Mouse (Mus musculus): Measurements from ENCODE around the gene Cox5a. TPM values are rescaled to one million over a fixed set of nuclear protein-coding genes. Genes with fewer than 3 reads are reported as not detected.

The Cox5a gene
- total RNA-seq, 2 experiments from 2014 or later: 1,176 to 1,655 TPM

DNA sequence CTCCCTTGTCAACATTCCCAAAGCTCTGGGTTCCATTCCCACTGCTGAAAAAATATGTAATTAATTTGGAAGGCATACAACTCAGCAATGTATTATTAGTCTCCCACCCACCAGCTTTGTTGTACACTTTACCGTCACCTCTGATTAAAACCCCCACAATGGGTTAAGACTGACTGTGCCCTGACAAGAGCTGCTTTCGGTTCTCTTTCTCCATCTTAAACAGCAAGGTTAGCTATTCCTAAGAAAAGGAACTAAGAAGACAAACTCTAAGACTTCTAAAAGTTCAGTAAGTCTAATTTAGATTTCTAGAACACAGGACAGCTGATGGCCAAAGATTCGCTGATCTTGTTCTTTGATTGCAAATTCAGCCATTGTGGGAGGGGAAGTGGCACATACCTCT, 36.1 kb downstream of the Cox5a start:
- H3K4me3 ChIP-seq: no peak overlapping the region
- H3K27ac ChIP-seq: no peak overlapping the region
- TF ChIP-seq CTCF (IDR thresholded peaks at IDR 0.05): no peak
- no peak for DNase-seq
- intact Hi-C loops (cut with DNase I): no loop called here

DNA sequence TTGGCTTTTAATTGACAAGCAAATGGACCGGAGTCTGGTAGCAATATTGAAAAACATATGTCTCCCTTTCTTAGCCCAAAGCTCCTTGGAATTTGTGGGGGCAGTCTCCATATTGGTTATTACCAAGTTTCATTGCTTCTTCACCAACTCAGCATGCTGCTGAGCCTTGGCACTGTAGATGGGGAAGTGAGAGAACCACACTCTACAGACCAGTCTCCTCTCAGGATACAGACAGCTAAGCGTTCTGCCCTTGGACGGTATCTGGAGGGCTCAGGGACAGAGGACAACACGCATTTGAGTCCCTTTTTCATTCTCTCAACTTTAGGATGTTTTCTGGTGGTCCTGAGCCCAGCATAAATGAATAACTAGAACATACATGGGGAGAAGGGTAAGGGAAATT, 37.6 kb downstream of the Cox5a start:
- intact Hi-C loops (cut with DNase I): no loop called here
- no peak for TF ChIP-seq CTCF (IDR thresholded peaks at IDR 0.05)
- Histone ChIP-seq H3K27ac (no peak overlapping the region), H3K4me3 (no peak overlapping the region)
- no peak for DNase-seq

DNA sequence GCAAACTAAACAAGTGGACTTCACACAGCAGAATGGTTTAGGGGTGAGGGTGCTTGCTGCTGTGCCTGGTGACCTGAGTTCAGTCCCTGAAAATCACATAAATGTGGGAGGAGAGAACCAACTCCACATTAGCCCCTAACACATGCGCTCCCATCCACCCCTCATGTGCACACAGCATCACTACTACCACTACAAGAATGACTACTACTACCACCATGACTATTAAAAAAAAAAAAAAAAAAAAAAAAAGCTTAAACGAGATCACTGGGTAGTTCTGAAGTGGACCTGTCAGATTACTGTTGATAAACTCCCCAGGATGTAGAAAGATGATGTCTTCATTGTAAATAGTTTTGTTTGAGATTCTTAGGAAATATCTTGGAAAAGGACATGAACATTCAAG, 38.5 kb downstream of the Cox5a start:
- no peak for TF ChIP-seq CTCF (IDR thresholded peaks at IDR 0.05)
- Histone ChIP-seq H3K27ac (no peak overlapping the region), H3K4me3 (no peak overlapping the region)
- DNase-seq: no peak
- intact Hi-C loops (cut with DNase I): no loop called here

- Histone ChIP-seq H3K4me3 (peak overlapping the region; percentile 85), H3K27ac (peak overlapping the region; percentile 97)
- no peak for TF ChIP-seq CTCF (IDR thresholded peaks at IDR 0.05)
- DNase-seq: no peak
- intact Hi-C loops (cut with DNase I): no loop called here
Observed at GRCm38 (mm10) chr9:57560263-57560662, 39.2 kb downstream of the Cox5a start.

DNA sequence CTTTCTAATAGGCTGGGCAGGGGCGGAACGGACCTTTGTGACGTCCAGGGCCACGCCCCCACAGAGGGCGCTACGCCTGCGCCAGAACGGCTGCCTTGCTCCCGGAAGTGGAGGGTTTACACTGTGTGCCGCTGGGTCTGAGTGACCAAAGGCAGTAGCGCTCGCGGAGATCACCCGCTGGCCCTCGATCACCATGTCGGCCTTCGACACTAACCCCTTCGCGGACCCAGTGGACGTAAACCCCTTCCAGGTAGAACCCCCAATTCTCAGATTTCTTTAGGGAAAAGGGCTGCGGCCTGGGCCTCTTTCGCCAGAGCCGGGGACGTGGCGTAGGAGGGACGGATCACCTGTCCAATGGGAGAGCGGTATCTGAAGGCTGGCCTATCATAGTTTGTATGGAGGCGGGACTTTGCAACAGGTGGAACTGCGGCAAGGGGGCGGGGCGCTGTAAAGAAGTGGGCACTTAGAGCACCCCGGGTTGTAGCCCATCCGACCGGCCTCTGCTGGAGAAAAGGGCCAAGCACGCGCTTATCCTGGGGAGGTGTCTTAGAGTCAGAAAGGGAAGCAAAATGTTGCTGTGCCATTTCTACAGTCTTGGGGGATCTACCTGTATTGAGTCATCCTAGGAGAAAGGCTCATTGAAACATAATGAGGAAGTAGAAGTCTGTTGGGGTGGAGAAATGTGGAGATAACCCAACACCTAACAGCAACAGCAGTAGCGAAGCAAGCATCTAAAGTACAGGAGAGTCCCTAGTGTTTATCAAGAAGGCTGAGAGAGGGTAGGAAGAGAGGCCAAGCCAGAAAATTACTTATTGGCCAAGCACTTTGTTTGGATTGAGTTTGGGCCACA, 40.0 kb downstream of the Cox5a start, which contains the start of gene Scamp2:
Gene Scamp2 (plus strand): TSS at position 83 of the 850 bp plus-strand sequence.
- Histone ChIP-seq H3K4me3 (peak within 1 kb of the TSS; percentile 85), H3K27ac (peak within 1 kb of the TSS; percentile 97)
- intact Hi-C loops (cut with DNase I): no loop called here
- TF ChIP-seq CTCF (IDR thresholded peaks at IDR 0.05): peak; percentile 29
- DNase-seq: peak; percentile 96

DNA sequence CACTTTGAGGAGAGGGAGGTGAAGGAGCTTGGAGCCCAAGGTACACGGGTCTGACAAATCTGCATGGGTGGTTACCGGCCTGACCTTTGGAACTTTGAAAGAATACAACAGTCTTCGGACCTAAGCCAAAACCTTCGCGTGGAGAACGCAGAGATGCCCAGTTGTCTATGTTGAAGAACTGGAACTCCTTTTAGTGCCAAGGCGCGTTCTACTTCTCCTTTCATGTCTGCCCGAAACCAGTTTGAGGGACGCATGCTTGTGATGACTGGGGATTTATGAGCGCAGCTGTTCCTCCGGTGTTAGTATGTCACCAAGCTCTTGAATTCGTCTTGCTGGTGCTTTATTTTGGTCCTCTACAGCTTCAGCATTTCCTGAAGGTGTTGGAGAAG, 40.6 kb downstream of the Cox5a start:
- H3K4me3 ChIP-seq: peak overlapping the region; percentile 85
- no peak for TF ChIP-seq CTCF (IDR thresholded peaks at IDR 0.05)
- peak; percentile 71 for DNase-seq
- peak overlapping the region; percentile 97 for H3K27ac ChIP-seq
- intact Hi-C loops (cut with DNase I): loop anchor here (2.0 kb wide), 1 partner anchor 13 kb away; no protein-coding TSS in a partner anchor

- intact Hi-C loops (cut with DNase I): loop anchor here (1.0 to 2.0 kb wide), 2 partner anchors 14 to 40 kb away; no protein-coding TSS in a partner anchor
- peak overlapping the region; percentile 85 for H3K4me3 ChIP-seq
- DNase-seq: peak; percentile 67
- H3K27ac ChIP-seq: peak overlapping the region; percentile 97
- no peak for TF ChIP-seq CTCF (IDR thresholded peaks at IDR 0.05)
Observed at GRCm38 (mm10) chr9:57562896-57563372, 41.9 kb downstream of the Cox5a start.

GRCm38 (mm10) chr9:57564609-57565008, 43.5 kb downstream of the Cox5a start:
- no peak overlapping the region for H3K4me3 ChIP-seq
- intact Hi-C loops (cut with DNase I): no loop called here
- DNase-seq: no peak
- H3K27ac ChIP-seq: peak overlapping the region; percentile 85
- TF ChIP-seq CTCF (IDR thresholded peaks at IDR 0.05): no peak

DNA sequence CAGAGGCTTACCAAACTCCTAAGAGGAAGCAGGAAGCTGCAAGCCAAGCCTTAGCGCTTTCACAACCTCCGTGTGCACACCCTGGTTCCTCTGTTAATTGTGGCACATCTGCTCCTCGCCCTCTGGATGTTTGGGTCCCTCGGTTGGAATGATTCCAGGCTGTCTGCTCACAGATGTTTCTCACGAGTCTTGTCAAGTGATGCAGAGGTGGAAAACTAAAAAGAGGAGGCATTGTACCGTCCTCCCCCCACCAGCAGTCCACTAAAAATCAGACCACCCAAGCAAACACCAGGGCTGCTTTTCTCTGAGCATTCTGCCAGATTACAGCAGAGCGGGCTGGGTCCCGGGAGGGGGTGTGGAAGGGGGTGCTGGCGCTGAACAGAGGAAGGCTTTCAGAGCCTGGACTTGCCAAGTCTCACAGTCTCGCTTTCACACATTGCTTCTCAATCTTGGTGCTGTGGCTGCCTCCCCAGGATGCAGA, 44.7 kb downstream of the Cox5a start:
- Histone ChIP-seq H3K27ac (peak overlapping the region; percentile 85), H3K4me3 (peak overlapping the region; percentile 38)
- intact Hi-C loops (cut with DNase I): no loop called here
- peak; percentile 62 for DNase-seq
- TF ChIP-seq CTCF (IDR thresholded peaks at IDR 0.05): no peak

- DNase-seq: no peak
- Histone ChIP-seq H3K27ac (peak overlapping the region; percentile 85), H3K4me3 (no peak overlapping the region)
- peak; percentile 37 for TF ChIP-seq CTCF (IDR thresholded peaks at IDR 0.05)
- intact Hi-C loops (cut with DNase I): no loop called here
Observed at GRCm38 (mm10) chr9:57566846-57567245, 45.8 kb downstream of the Cox5a start.

DNA sequence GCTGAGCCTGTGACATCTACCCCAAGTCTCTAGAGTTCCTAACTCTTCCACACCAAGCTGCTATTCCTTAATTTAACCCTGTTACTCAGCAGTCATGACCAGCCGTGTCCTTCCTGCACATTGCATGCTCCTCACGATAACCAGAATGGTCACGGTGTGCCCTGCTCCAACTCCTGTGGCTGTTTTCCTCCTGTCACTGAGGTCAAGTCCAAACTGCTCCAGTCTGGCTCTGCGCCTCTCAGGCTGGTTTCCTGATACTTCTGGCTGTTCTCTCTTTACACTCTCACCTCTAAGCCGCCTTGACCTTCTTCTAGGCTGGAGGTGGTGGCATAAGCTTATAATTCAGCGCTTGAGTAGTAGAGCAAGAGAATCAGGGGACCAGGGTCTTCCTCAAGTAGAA, 47.4 kb downstream of the Cox5a start:
- H3K27ac ChIP-seq: peak overlapping the region; percentile 85
- intact Hi-C loops (cut with DNase I): no loop called here

GRCm38 (mm10) chr9:57574397-57574796, 53.3 kb downstream of the Cox5a start:
- DNase-seq: peak; percentile 57
- H3K27ac ChIP-seq: peak overlapping the region; percentile 75
- intact Hi-C loops (cut with DNase I): no loop called here
- no peak overlapping the region for H3K4me3 ChIP-seq
- TF ChIP-seq CTCF (IDR thresholded peaks at IDR 0.05): no peak

More for the DNA sequence above, 47.4 kb downstream of the Cox5a start:
- peak; percentile 82 for DNase-seq
- H3K4me3 ChIP-seq: peak overlapping the region; percentile 29; the same call in 1 of the 2 replicates
- TF ChIP-seq CTCF (IDR thresholded peaks at IDR 0.05): no peak

DNA sequence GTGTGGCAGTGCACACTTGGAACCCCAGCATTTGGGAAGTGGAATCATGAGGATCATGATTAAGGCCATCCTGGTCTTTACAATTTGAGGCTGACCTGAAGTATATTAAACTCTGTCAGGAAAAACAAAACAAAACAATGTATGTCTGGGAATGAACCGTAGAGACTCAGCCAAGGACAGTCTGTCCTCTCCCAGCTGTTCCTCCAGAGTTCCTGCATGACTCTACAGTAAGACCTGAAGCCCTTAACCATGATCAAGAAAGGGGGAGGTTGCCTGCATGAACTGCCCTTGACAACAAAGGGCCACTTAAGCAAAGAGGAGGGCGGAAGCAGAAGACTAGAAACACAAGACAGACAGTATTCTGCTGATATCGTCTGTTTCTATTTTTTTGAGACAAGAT, 54.5 kb downstream of the Cox5a start:
- no peak for DNase-seq
- no peak overlapping the region for H3K4me3 ChIP-seq
- TF ChIP-seq CTCF (IDR thresholded peaks at IDR 0.05): no peak
- H3K27ac ChIP-seq: peak overlapping the region; percentile 3
- intact Hi-C loops (cut with DNase I): no loop called here

Measured in gastrocnemius, adult 2 months (tissue).